Mouse (Mus musculus) T-helper 2 cell (primary cell): ENCODE data around the gene Cenpn.

ENCODE experiments used
- in situ Hi-C: fragments of 300-600 bp; cut with MboI, MseI; formaldehyde crosslinking; loops from one replicate; pipeline ENCODE4 v1.15.1; 2025; ENCODE audit warnings: high pct_unique_total_duplicates

The Cenpn gene

DNA sequence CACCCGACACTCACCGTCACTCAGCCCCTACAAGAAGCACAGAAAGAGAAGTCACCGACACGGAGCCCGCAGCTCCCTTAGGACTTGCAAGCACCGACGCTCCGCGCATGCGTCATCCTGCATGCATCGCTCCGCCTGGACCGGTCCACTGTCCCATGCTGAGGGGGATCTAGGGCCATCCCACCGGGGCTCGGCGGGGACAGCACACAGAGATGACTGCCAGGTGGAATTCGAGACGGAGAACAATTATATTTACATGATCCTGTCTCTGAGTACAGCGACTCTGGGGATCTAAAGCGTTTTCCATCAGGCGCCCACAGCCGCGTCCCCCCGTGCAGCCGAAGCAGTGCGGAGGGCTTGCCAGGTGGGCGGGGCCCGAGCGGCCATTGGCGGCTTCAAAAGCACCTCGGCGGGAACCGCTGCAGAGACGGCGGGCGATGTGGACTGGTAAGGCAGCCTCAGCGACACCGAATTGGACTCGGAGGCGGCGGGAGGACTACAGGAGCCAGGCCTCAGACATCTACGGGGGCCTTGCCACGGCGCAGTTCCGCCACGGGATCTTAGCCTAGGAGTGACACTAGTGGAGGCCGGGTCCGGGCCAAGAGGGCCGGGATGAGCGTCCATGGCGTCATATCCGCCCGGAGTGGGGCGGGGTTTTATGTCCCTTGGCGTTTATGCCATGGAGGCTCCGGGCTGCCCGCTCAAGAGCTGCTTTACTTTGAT is at the start of gene Cenpn, which contains the start of gene Cmc2:
Cenpn (plus strand) TSS at position 394 of the 723 bp plus-strand sequence.
Cmc2 (minus strand) TSS at position 119 of the 723 bp plus-strand sequence.
- in situ Hi-C loops, result no loop called here

GRCm38 (mm10) chr8:116872761-116873342 is 48.7 kb upstream of the Cenpn start:
- in situ Hi-C loops, result no loop called here

DNA sequence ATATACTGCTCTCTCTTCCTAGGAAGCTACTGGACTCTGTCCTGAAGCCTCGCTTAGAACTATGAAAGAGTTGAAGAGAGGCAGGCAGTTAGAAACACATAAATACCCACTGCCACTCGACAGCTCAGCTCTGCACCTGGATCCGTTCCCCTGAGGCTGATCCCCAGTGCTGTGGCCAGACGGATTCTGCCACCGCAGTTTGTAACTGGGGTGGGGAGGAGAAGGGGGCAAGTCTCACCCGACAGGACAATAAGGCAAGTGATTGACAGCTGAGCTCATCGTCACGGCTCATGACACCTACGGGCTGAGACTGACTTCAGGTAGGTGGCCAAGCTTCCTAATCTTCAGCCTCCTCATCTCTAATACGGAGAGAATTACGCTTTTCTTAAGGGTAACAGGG is 47.9 kb upstream of the Cenpn start:
- in situ Hi-C loops, result no loop called here

GRCm38 (mm10) chr8:116873986-116874385 is 47.5 kb upstream of the Cenpn start:
- in situ Hi-C loops, result no loop called here

DNA sequence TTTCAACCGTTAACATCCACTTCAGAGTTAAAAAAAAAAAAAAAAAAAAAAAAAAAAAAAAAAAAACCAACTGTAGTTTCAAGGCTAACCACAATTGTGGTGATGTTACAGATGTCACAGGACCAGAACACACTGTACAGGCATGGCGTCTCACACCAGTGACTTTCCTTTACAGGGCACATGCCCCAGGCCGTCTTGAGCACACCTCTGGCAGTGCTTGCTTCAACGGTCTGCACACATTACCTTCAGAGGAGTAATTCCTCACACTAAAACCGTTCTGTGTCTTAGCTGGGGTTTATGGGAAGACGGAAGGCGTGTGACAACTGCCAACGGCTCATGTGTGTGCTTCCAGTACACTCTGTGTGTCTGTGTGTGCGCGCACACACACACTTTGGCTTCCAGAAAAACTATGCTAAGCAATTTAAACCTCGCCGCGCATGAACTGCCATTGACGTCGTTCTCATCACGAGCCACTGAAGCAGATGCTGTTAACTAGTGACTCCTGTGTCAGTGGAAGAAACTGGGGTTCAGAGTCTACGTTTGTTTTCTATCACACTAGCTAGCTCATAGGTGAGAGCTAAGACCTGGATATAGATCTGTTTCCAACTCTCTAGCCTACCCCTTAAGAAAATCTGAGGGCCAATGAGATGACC is 45.6 kb upstream of the Cenpn start:
- in situ Hi-C loops, result no loop called here

- in situ Hi-C loops, result no loop called here
Observed at GRCm38 (mm10) chr8:116881396-116881795, 40.1 kb upstream of the Cenpn start.

GRCm38 (mm10) chr8:116887813-116888212 is 33.7 kb upstream of the Cenpn start:
- in situ Hi-C loops, result no loop called here

DNA sequence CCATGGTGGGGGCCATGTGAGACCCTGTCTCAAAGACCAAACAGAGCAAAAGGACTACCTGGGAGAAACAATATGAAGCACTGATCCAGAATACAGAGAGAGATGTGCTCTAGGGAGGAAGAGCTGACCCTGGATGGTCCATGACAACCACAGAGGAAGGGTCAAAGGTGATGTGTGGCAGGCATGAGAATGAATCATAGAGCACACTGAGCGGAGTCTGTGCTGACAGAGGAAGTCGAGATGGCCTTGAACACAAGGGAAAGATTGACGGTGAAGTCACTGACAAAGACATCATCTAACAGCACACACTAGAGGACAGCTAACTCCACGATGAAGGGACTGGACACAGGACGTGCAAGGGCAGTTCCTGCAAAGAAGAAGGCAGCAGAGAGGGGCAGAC is 30.1 kb upstream of the Cenpn start:
- in situ Hi-C loops, result no loop called here

DNA sequence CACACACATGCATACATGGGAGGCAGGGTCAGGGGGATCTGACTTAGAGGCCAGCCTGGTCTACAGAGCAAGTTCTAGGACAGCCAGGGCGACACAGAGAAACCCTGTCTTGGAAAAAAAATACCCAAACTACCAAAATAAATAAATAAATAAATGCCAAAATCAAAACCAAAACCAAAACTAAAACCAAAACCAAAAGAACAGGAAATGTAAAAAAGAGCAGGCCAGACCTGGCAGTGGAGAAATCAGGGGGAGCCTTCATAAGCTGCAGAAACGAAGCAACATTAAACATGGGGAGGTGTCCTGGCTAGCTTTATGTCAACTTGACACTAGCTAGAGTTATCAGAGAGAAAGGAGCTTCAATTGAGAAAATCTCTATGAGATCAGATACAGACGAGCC is 29.4 kb upstream of the Cenpn start:
- in situ Hi-C loops, result no loop called here

DNA sequence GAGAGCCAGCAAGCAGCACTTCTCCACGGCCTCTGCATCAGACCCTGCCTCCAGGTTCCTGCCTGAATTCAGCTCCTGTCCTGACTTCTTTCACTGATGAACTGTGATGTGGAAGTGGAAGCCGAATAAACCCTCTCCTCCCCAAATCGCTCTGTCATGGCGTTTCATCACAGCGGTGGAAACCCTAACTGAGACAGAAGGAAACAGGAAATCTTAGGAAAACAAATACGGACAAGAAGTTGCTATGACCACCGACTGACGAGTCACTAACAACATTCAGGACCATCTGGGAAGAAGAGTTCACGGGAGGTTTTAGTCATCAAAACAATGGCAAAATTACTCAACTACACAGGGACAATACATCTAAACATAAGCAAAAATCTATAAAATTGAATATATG is 28.9 kb upstream of the Cenpn start:
- in situ Hi-C loops, result no loop called here

GRCm38 (mm10) chr8:116893938-116894337 is 27.6 kb upstream of the Cenpn start:
- in situ Hi-C loops, result no loop called here

- in situ Hi-C loops, result no loop called here
Observed at GRCm38 (mm10) chr8:116895521-116895920, 26.0 kb upstream of the Cenpn start.

DNA sequence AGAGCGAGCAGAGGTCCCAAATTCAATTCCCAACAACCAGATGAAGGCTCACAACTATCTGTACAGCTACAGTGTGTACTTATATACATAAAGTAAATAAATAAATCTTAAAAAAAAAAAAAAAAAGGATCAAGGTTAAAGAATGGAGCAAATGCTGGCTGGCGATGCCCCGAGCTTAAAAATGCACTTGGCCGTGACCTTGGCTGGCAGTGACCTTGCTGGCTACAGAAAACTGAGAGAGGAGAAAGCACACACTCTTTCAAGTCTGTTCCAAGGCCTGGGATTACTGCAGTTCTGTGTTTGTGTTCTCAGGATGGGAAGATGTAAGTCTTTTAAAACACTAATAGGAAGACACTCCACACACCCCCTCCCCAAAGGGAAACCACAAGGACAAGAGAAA is 16.8 kb upstream of the Cenpn start:
- in situ Hi-C loops, result no loop called here

DNA sequence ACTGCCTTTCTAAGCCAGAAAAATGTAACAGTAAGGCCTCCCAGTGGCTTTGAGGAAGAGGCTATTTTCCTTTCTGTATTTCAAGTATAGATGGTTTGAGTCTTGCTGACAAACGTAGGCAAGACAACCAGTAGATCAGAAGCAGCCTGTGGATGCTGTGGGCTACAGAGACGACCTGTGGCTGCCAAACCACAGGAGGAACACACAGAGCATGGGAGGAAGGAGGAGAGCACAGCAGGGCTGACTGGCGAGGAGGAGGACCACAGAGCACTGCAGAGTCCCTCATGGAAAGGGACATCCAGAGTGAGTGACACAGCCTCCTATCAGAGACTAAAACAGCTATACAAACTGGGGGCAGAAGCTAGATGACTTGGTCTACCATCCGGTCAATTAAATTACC is 16.3 kb upstream of the Cenpn start:
- in situ Hi-C loops, result no loop called here

DNA sequence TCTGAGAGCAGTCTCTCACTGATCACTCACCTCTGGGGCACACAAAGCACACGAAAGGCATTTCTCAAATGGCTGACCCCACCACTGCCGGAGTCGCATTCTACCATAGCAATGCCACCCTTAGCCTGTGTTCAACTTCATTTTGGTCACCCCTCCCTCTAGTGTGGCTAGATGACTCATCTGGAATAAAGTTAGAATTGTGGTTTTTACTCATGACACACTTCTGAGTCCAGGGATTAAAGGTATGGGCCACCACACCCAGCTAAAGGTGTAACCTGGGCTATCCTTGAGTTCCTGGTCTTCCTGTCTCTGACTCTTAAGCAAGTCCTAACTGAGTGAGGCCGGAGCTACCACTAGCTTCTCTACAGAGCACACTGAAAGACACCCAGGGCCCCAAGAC is 15.7 kb upstream of the Cenpn start:
- in situ Hi-C loops, result no loop called here

DNA sequence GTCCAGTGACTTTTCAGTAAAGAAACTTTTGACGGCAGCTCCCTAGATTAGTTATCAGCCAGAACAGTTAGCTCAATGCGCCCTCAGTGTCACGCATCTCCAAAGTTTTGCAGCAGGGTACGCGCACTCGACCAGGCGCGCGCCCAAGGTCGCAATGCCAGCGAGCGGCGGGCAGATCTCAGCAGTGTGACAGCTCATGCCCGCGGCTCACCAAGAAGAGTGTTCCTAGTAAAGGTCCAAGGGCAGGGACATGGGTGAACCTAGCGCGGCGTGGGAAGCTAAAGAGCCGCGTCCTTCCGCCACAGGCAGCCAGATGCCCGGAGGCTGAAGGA is 559 bp upstream of the Cenpn start:
- in situ Hi-C loops, result no loop called here

DNA sequence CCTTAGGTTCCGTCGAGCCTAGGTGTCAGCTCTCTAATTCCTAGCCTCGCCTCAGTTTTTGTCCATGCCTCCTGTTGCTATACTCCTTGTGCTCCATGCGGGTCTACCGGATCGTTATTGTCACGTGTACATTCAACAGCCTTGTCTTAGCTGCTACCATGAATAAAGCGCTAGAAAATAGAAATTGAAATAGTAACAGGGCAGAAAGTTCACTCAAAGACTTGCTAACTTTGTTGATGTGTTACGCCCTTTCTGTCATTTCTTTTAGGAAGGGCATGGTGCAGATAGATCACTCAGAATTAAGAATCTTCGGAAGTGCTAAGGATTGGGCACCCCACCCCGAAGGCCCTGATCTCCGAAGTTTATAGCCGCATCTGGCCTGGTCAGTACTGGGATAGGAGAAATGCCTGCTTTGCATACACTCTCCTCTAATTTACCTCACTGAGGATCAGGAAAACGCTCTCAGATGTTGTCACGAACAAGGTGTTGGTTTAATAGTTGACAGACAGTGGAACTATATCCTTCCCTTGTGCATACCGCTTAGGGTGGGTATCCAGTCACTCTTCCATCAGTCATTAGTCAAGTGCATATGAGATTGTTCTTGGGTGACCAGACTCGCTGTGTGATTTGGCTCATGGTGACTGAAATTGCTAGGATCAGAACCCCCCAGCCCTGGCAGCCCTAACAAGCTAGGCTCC is 679 bp downstream of the Cenpn start:
- in situ Hi-C loops, result no loop called here

DNA sequence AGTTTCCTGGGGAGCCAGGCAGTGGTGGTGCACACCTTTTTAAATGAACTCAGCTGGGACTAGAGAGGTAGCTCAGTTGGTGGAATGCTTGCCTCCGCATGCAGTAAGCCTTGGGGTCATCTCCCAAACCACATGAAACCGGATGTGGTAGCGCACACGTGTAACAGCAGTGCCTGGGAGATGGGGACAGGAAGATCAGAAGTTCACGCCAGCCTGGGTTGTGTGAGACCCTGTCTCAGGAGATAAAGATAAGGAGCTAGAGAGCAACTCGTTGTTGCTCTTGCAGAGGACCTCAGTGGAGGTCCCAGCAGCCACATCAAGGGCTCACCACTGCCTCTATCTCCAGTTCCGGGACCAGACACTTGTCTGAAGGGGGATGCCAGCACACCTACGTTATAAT is 2.0 kb downstream of the Cenpn start:
- in situ Hi-C loops, result no loop called here

- in situ Hi-C loops, result loop anchor here (25.0 kb wide), 1 partner anchor 859 kb away; no protein-coding TSS in a partner anchor
Observed at GRCm38 (mm10) chr8:116927880-116928279, 6.3 kb downstream of the Cenpn start.

GRCm38 (mm10) chr8:116928588-116928987 is 7.1 kb downstream of the Cenpn start:
- in situ Hi-C loops, result loop anchor here (25.0 kb wide), 1 partner anchor 859 kb away; no protein-coding TSS in a partner anchor

DNA sequence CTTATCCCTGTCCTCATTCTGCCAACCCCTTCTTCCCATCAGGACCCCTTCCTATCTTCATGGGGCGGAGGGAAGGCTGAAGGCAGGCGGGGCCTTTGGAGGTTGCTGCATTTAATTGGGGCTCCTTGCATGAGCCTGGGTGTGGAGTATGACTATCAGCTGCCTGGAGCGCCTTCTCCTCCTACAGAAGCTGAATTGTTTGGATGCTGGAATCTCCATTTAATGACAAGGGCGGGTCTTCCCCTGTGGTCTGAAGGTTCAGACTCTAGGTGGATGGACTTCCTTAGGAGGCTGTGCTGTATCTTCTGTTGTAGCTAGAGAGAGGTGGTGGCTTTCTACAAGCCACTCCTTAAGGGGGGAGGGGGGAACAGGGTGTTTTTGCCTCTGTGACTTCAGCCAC is 13.4 kb downstream of the Cenpn start:
- in situ Hi-C loops, result loop anchor here (25.0 kb wide), 1 partner anchor 852 kb away; no protein-coding TSS in a partner anchor

- in situ Hi-C loops, result loop anchor here (25.0 kb wide), 1 partner anchor 852 kb away; no protein-coding TSS in a partner anchor
Observed at GRCm38 (mm10) chr8:116935506-116935905, 14.0 kb downstream of the Cenpn start.
